Mouse (Mus musculus) liver, embryonic 15.5 days (tissue): ENCODE data around the gene Mapk11. TPM values are rescaled to one million over a fixed set of nuclear protein-coding genes. Genes with fewer than 3 reads are reported as not detected.

Experiments
- ATAC-seq: fragments of 200-750 bp; cut with Nextera tagmentation; 2 replicates; pipeline ENCODE4 v1.8.0; 2017; ENCODE audit warnings: moderate number of reproducible peaks, mild to moderate bottlenecking, moderate library complexity; ENCODE audit not compliant: insufficient read depth
- H3K27ac ChIP-seq: fragments of 300-500 bp; sonication (generic); replicated peaks from 2 replicates; pipeline ENCODE4 v1.5.1; 2015; ENCODE audit warnings: mild to moderate bottlenecking, inconsistent platforms
- H3K27me3 ChIP-seq: fragments of 300-500 bp; sonication (generic); 2 replicates; pipeline ENCODE4 v1.6.1; 2015; ENCODE audit warnings: mild to moderate bottlenecking, inconsistent platforms
- H3K36me3 ChIP-seq: fragments of 300-500 bp; sonication (generic); replicated peaks from 2 replicates; pipeline ENCODE4 v1.6.1; 2015; ENCODE audit warnings: moderate library complexity, mild to moderate bottlenecking, inconsistent platforms
- H3K4me1 ChIP-seq: fragments of 300-500 bp; sonication (generic); replicated peaks from 2 replicates; pipeline ENCODE4 v1.6.1; 2015; ENCODE audit warnings: inconsistent platforms
- H3K4me2 ChIP-seq: fragments of 300-500 bp; sonication (generic); 2 replicates; pipeline ENCODE4 v1.6.1; 2015; ENCODE audit warnings: moderate library complexity, mild to moderate bottlenecking, inconsistent platforms
- H3K4me3 ChIP-seq: fragments of 300-500 bp; sonication (generic); replicated peaks from 2 replicates; pipeline ENCODE4 v1.5.1; 2015; ENCODE audit warnings: mild to moderate bottlenecking, inconsistent platforms
- H3K9ac ChIP-seq: fragments of 300-500 bp; sonication (generic); 2 replicates; pipeline ENCODE4 v1.6.1; 2015; ENCODE audit warnings: moderate library complexity, mild to moderate bottlenecking, inconsistent platforms
- H3K9me3 ChIP-seq: fragments of 300-500 bp; sonication (generic); replicated peaks from 2 replicates; pipeline ENCODE4 v1.6.1; 2016; ENCODE audit warnings: inconsistent platforms
- WGBS: fragments of 180-500 bp; shearing (Covaris S2); methylation state at CpG from one replicate; pipeline ENCODE4 v1.1.7; 2015; ENCODE audit warnings: mixed read lengths; ENCODE audit not compliant: insufficient replicate concordance; 5-methylcytosine and 5-hydroxymethylcytosine counted together
- polyA plus RNA-seq: library from polyadenylated mRNA; unstranded; fragments of >200 nt; fragmentation: Nextera tagmentation; extraction: Ambion mirVana; gene quantifications from 2 replicates; pipeline ENCODE4 v1.2.1, GENCODE M21; 2015

The Mapk11 gene
- polyA plus RNA-seq, 1 experiment from 2014 or later, result 0.68 TPM

DNA sequence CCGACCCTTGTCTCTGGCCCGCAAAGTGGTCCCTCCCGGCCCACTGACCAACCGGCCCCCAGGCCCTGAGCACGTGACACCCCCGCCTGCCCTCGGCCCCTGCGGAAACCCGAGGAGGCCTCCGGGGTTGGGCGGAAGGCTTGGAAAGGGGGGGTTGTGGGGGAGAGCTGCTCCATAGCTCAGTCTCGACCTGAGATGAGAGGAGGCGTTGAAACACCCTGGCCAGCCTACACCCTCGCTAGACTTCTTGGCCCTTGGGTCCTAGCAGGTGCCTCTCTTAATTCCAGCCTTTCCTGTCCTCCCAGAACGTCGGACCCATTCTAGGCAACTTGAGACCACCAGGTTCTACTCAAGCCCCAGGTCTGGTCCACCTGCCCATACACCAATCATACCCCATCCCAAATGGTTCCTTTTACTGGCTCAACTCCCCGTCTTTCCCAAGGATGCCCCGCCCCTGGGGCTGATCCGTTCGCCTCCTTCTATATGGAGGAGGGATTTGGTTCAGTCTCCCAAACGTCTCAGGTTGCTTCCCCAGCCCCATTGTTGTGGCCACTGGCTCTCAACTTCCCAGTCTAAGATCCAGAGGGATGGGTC is 8.7 kb downstream of the Mapk11 start, which contains the start of gene Mapk12:
Mapk12 (minus strand) TSS at position 45 of the 594 bp plus-strand sequence.
- H3K27me3 ChIP-seq, result peaks cover 98% of the 10 kb centered on the region
- H3K36me3 ChIP-seq, result no peaks in the 10 kb centered on the region
- no peaks in the 10 kb centered on the region for H3K9me3 ChIP-seq
- H3K4me1 ChIP-seq, result peaks cover 5% of the 10 kb centered on the region; the same call in 1 of the 2 replicates
- ATAC-seq, result 0 out of 2 replicates have a peak, but pooled peaks have one; percentile 9
- peak within 1 kb of the TSS; percentile 57 for H3K4me2 ChIP-seq
- no peak within 1 kb of the TSS for H3K9ac ChIP-seq
- no peak within 1 kb of the TSS for H3K27ac ChIP-seq
- peak within 1 kb of the TSS; percentile 37 for H3K4me3 ChIP-seq
- 1% methylated on average over 21 of the region's 21 CpGs for WGBS

- Histone ChIP-seq H3K27me3 (peaks cover 98% of the 10 kb centered on the region), H3K4me1 (peaks cover 5% of the 10 kb centered on the region; the same call in 1 of the 2 replicates)
Measured at GRCm38 (mm10) chr15:89140048-89140658, 9.3 kb downstream of the Mapk11 start.

GRCm38 (mm10) chr15:89138531-89138930 is 10.9 kb downstream of the Mapk11 start:
- ATAC-seq, result no peak
- no peak overlapping the region for H3K9ac ChIP-seq
- no peak overlapping the region for H3K4me3 ChIP-seq
- H3K27me3 ChIP-seq, result peaks cover 90% of the 10 kb centered on the region
- H3K36me3 ChIP-seq, result no peaks in the 10 kb centered on the region
- no peak overlapping the region for H3K4me2 ChIP-seq
- no peaks in the 10 kb centered on the region for H3K9me3 ChIP-seq
- 75% methylated on average over 6 of the region's 6 CpGs for WGBS
- H3K27ac ChIP-seq, result no peak overlapping the region
- H3K4me1 ChIP-seq, result peaks cover 5% of the 10 kb centered on the region; the same call in 1 of the 2 replicates

More at GRCm38 (mm10) chr15:89140048-89140658, 9.3 kb downstream of the Mapk11 start:
- Histone ChIP-seq H3K9ac (no peak overlapping the region), H3K27ac (no peak overlapping the region), H3K4me3 (peak overlapping the region; percentile 37), H3K9me3 (no peaks in the 10 kb centered on the region), H3K36me3 (no peaks in the 10 kb centered on the region), H3K4me2 (peak overlapping the region; percentile 57)
- ATAC-seq, result peak; percentile 28; the same call in 1 of the 2 replicates
- WGBS, result 1% methylated on average over 53 of the region's 53 CpGs

DNA sequence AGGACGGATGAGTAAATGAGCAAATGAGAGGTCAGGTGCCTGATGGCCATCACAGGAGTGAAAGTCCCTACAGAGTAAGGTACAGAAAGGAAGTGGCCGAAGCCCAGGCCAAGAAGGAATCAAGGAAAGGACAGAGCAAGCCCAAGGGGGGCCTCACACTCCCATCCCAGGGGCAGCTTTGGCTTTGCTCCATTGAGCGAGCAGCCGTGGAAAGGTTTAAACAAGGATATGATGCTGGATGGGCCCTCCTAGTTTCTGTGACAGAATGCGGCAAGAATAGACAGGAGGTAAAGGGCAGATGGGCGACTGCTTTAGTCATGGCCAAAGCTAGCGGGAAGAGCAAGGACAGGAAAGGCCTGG is 11.4 kb downstream of the Mapk11 start:
- Histone ChIP-seq H3K9ac (no peak overlapping the region), H3K9me3 (no peaks in the 10 kb centered on the region), H3K27me3 (peaks cover 89% of the 10 kb centered on the region), H3K4me1 (peaks cover 5% of the 10 kb centered on the region; the same call in 1 of the 2 replicates), H3K36me3 (no peaks in the 10 kb centered on the region), H3K4me3 (no peak overlapping the region), H3K27ac (no peak overlapping the region), H3K4me2 (no peak overlapping the region)
- ATAC-seq, result no peak
- WGBS, result 62% methylated on average over 7 of the region's 7 CpGs

DNA sequence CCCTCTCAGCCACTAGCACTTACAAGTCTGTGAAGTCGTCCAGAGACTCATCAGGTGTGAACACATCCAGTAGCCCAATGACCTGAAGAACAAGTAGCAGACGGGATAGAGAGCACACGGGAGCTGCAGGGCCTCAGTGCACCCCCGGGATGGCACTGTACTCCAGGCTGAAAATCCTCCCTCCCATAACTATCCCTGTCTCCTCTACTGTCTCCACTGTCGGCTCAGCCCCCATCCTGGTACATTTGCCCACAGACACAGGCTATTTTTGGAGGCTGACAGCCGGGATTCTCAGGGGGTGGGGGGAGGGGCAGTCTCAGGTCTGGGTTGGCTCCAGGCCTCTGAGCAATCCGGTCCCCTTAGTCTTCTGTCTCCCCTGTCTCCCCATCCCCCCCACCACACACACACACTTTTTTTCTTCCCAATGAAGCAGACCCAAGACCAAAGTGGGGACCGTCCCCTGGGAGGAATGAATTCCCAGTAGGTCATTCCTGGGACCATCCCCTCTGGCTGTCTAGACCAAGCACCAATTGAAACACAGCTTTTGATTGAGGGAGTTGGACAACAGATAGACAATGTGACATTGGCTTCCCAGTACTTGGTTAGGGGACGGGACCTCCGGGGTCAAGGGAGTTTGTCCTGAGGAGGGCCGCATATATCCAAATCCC is 11.9 kb downstream of the Mapk11 start:
- no peaks in the 10 kb centered on the region for H3K36me3 ChIP-seq
- peaks cover 5% of the 10 kb centered on the region; the same call in 1 of the 2 replicates for H3K4me1 ChIP-seq
- ATAC-seq, result no peak
- H3K4me3 ChIP-seq, result no peak overlapping the region
- H3K9ac ChIP-seq, result no peak overlapping the region
- no peak overlapping the region for H3K27ac ChIP-seq
- no peak overlapping the region for H3K4me2 ChIP-seq
- H3K9me3 ChIP-seq, result no peaks in the 10 kb centered on the region
- H3K27me3 ChIP-seq, result peaks cover 89% of the 10 kb centered on the region
- WGBS, result 59% methylated on average over 11 of the region's 11 CpGs

- peaks cover 84% of the 10 kb centered on the region for H3K27me3 ChIP-seq
- H3K4me1 ChIP-seq, result peaks cover 5% of the 10 kb centered on the region; the same call in 1 of the 2 replicates
- no peaks in the 10 kb centered on the region for H3K9me3 ChIP-seq
- no peak overlapping the region for H3K9ac ChIP-seq
- ATAC-seq, result no peak
- no peak overlapping the region for H3K27ac ChIP-seq
- no peak overlapping the region for H3K4me3 ChIP-seq
- H3K36me3 ChIP-seq, result no peaks in the 10 kb centered on the region
- no peak overlapping the region for H3K4me2 ChIP-seq
- 67% methylated on average over 5 of the region's 5 CpGs for WGBS
Measured at GRCm38 (mm10) chr15:89136461-89137155, 12.8 kb downstream of the Mapk11 start.

GRCm38 (mm10) chr15:89131316-89131715 is 18.1 kb downstream of the Mapk11 start:
- no peaks in the 10 kb centered on the region for H3K36me3 ChIP-seq
- no peak overlapping the region for H3K27ac ChIP-seq

DNA sequence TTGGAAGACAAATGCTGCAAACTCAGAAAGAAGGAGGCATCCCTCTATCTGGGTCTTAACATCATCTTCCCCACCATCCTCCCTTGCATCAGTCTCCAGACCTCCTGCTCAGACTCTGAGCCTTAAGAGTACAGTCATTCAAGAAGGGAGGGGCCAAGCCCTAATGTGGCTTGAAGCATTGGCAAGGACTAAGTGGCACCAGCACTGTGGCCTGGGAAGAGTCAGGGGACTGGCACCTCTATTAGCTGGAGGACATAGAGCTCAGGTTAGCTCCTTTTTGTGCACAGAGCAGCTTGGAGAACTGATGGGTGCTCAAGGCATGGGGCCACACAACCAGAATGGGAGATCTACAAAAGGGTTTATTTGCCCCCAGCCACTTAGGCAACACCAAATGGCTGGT is 19.2 kb downstream of the Mapk11 start:
- H3K4me1 ChIP-seq, result peaks cover 17% of the 10 kb centered on the region
- H3K4me3 ChIP-seq, result no peak overlapping the region
- peaks cover 40% of the 10 kb centered on the region for H3K27me3 ChIP-seq
- H3K9me3 ChIP-seq, result no peaks in the 10 kb centered on the region
- peaks cover 5% of the 10 kb centered on the region; the same call in 1 of the 2 replicates for H3K36me3 ChIP-seq
- no peak overlapping the region for H3K27ac ChIP-seq
- H3K4me2 ChIP-seq, result no peak overlapping the region
- H3K9ac ChIP-seq, result no peak overlapping the region
- ATAC-seq, result no peak

More at GRCm38 (mm10) chr15:89131316-89131715, 18.1 kb downstream of the Mapk11 start:
- 22% methylated on average over 3 of the region's 3 CpGs for WGBS
- Histone ChIP-seq H3K9ac (no peak overlapping the region), H3K4me2 (no peak overlapping the region), H3K27me3 (peaks cover 51% of the 10 kb centered on the region), H3K4me3 (no peak overlapping the region), H3K9me3 (no peaks in the 10 kb centered on the region), H3K4me1 (peaks cover 17% of the 10 kb centered on the region)
- ATAC-seq, result no peak

GRCm38 (mm10) chr15:89128382-89129350 is 20.8 kb downstream of the Mapk11 start, which contains the start of gene Hdac10:
Gene Hdac10, minus strand, starts transcription at chr15:89128700.
- peak within 1 kb of the TSS; percentile 87 for H3K27ac ChIP-seq
- H3K4me2 ChIP-seq, result peak within 1 kb of the TSS; percentile 87
- peaks cover 31% of the 10 kb centered on the region for H3K27me3 ChIP-seq
- H3K4me1 ChIP-seq, result peaks cover 21% of the 10 kb centered on the region
- 4% methylated on average over 36 of the region's 36 CpGs for WGBS
- H3K36me3 ChIP-seq, result peaks cover 5% of the 10 kb centered on the region; the same call in 1 of the 2 replicates
- peak within 1 kb of the TSS; percentile 74 for H3K4me3 ChIP-seq
- ATAC-seq, result peak; percentile 84
- peak within 1 kb of the TSS; percentile 69 for H3K9ac ChIP-seq
- no peaks in the 10 kb centered on the region for H3K9me3 ChIP-seq

- 76% methylated on average over 8 of the region's 8 CpGs for WGBS
- Histone ChIP-seq H3K9me3 (no peaks in the 10 kb centered on the region), H3K4me3 (peak overlapping the region; percentile 74)
Measured at GRCm38 (mm10) chr15:89127364-89127940, 22.0 kb downstream of the Mapk11 start.

More at GRCm38 (mm10) chr15:89127364-89127940, 22.0 kb downstream of the Mapk11 start:
- ATAC-seq, result no peak
- H3K27me3 ChIP-seq, result peaks cover 21% of the 10 kb centered on the region
- H3K4me1 ChIP-seq, result peaks cover 27% of the 10 kb centered on the region
- H3K4me2 ChIP-seq, result peak overlapping the region; percentile 87
- peak overlapping the region; percentile 69 for H3K9ac ChIP-seq
- peaks cover 5% of the 10 kb centered on the region; the same call in 1 of the 2 replicates for H3K36me3 ChIP-seq
- H3K27ac ChIP-seq, result no peak overlapping the region
